Mouse (Mus musculus): ENCODE measurements at regions not wholly inside any gene's neighbourhood (a gene's known extent, or its start where the extent isn't known, plus 50 kb on each side); places are given as distances from the start of the nearest gene placed in this dataset.

GRCm38 (mm10) chr10:57313799-57314198, 172.4 kb upstream of the Hsf2 start:
- TF ChIP-seq POLR2A (IDR thresholded peaks at IDR 0.05; ENCODE audit: insufficient read depth, low read depth, low read length) (no peak), EP300 (IDR thresholded peaks at IDR 0.05; ENCODE audit: insufficient read depth, low read depth, low read length) (no peak), CTCF (IDR thresholded peaks at IDR 0.05) (no peak)
